Mouse (Mus musculus) MEL (cell line): ENCODE results near the gene Serpinb9. TPM values are rescaled to one million over a fixed set of nuclear protein-coding genes. Genes with fewer than 3 reads are reported as not detected.

Experiments used
- DNase-seq: peaks from one replicate; pipeline ENCODE4 v3.0.0; 2011; ENCODE audit warnings: low read depth, low spot score
- H3K27ac ChIP-seq: 2 replicates; pipeline ENCODE4 v1.5.1; 2012; ENCODE audit warnings: low read depth, mild to moderate bottlenecking, control low read depth, low read length, moderate library complexity; ENCODE audit not compliant: control insufficient read depth
- H3K27me3 ChIP-seq, 2 experiments: fragments of 150-350 bp in 1 of 2; sonication (generic) in 1 of 2; 2 replicates each; pipeline ENCODE4 v1.6.1; 2012; ENCODE audit warnings: low read length in 2 of 2, mild to moderate bottlenecking in 2 of 2, improper control_type of control experiment in 1 of 2, moderate library complexity in 1 of 2; ENCODE audit not compliant: insufficient read depth in 2 of 2, control insufficient read depth in 1 of 2
- H3K36me3 ChIP-seq, 2 experiments: 2 replicates each; pipeline ENCODE4 v1.6.1; 2012 to 2014; ENCODE audit warnings: low read length in 2 of 2, improper control_type of control experiment in 1 of 2, inconsistent platforms in 1 of 2, mild to moderate bottlenecking in 1 of 2; ENCODE audit not compliant: insufficient read depth in 2 of 2, control insufficient read depth in 1 of 2
- H3K4me1 ChIP-seq, 2 experiments: fragments of 150-350 bp in 1 of 2; sonication (generic) in 1 of 2; 2 replicates each; pipeline ENCODE4 v1.6.1; 2012; ENCODE audit warnings: low read length in 2 of 2, improper control_type of control experiment in 1 of 2, mild to moderate bottlenecking in 1 of 2; ENCODE audit not compliant: insufficient read depth in 2 of 2, control insufficient read depth in 1 of 2
- H3K4me3 ChIP-seq, 2 experiments: fragments of 150-350 bp in 1 of 2; sonication (generic) in 1 of 2; 2 replicates each; pipeline ENCODE4 v1.5.1; 2012; ENCODE audit warnings: low read depth in 2 of 2, low read length in 2 of 2, mild to moderate bottlenecking in 2 of 2, moderate library complexity in 2 of 2, control low read depth in 1 of 2, improper control_type of control experiment in 1 of 2; ENCODE audit not compliant: control insufficient read depth in 1 of 2, insufficient read depth in 1 of 2
- H3K79me2 ChIP-seq: 2 replicates; pipeline ENCODE4 v1.6.1; 2012; ENCODE audit warnings: mild to moderate bottlenecking, low read length, moderate library complexity; ENCODE audit not compliant: control insufficient read depth, poor library complexity, insufficient read depth
- H3K9ac ChIP-seq: 2 replicates; pipeline ENCODE4 v1.6.1; 2012; ENCODE audit warnings: low read depth, mild to moderate bottlenecking, control low read depth, low read length, moderate library complexity; ENCODE audit not compliant: control insufficient read depth, poor library complexity, severe bottlenecking
- H3K9me3 ChIP-seq: fragments of 150-350 bp; sonication (generic); replicated peaks from 2 replicates; pipeline ENCODE4 v1.6.1; 2012; ENCODE audit warnings: mild to moderate bottlenecking, low read length, improper control_type of control experiment, moderate library complexity; ENCODE audit not compliant: insufficient read depth
- CHD1 ChIP-seq: IDR thresholded peaks from 2 replicates; pipeline ENCODE4 v1.6.1; 2012; ENCODE audit warnings: low read depth, mild to moderate bottlenecking, inconsistent platforms, low read length, improper control_type of control experiment
- CTCF ChIP-seq, 3 experiments: IDR thresholded peaks in 2 of 3; conservative IDR thresholded peaks in 1 of 3; 2 replicates each; pipeline ENCODE4 v1.5.1; 2011 to 2012; ENCODE audit warnings: low read length in 3 of 3, low read depth in 2 of 3, mild to moderate bottlenecking in 2 of 3, improper control_type of control experiment in 1 of 3, inconsistent platforms in 1 of 3, mixed read lengths in 1 of 3, moderate library complexity in 1 of 3; ENCODE audit not compliant: control insufficient read depth in 1 of 3, insufficient read depth in 1 of 3, poor library complexity in 1 of 3, severe bottlenecking in 1 of 3
- EP300 ChIP-seq, 2 experiments: IDR thresholded peaks; 2 replicates each; pipeline ENCODE4 v1.6.1; 2011; ENCODE audit warnings: improper control_type of control experiment in 2 of 2, low read length in 2 of 2, low read depth in 1 of 2, mild to moderate bottlenecking in 1 of 2
- GABPA ChIP-seq: IDR thresholded peaks from 2 replicates; pipeline ENCODE4 v1.6.1; 2012; ENCODE audit warnings: low read depth, mild to moderate bottlenecking, inconsistent platforms, low read length, improper control_type of control experiment, moderate library complexity
- GATA1 ChIP-seq: IDR thresholded peaks from 2 replicates; pipeline ENCODE4 v1.6.1; 2011; ENCODE audit warnings: low read depth, low read length, improper control_type of control experiment
- JUND ChIP-seq: IDR thresholded peaks from 2 replicates; pipeline ENCODE4 v1.6.1; 2011; ENCODE audit warnings: low read depth, mild to moderate bottlenecking, improper control_type of control experiment, low read length
- KAT2A ChIP-seq: conservative IDR thresholded peaks from 2 replicates; pipeline ENCODE4 v1.6.1; 2012; ENCODE audit warnings: low read depth, low read length, improper control_type of control experiment, inconsistent platforms
- MXI1 ChIP-seq: IDR thresholded peaks from 2 replicates; pipeline ENCODE4 v1.6.1; 2011; ENCODE audit warnings: mild to moderate bottlenecking, low read depth, low read length, improper control_type of control experiment
- MYB ChIP-seq: IDR thresholded peaks from 2 replicates; pipeline ENCODE4 v1.6.1; 2011; ENCODE audit warnings: mild to moderate bottlenecking, low read depth, low read length, improper control_type of control experiment
- MYC ChIP-seq: IDR thresholded peaks from 2 replicates; pipeline ENCODE4 v1.6.1; 2011; ENCODE audit warnings: low read depth, mild to moderate bottlenecking, low read length, improper control_type of control experiment, moderate library complexity
- NELFE ChIP-seq: IDR thresholded peaks from 2 replicates; pipeline ENCODE4 v1.6.1; 2011; ENCODE audit warnings: low read depth, low read length, improper control_type of control experiment
- POLR2AphosphoS5 ChIP-seq: IDR thresholded peaks from 2 replicates; pipeline ENCODE4 v1.6.1; 2012; ENCODE audit warnings: low read depth, borderline replicate concordance, mild to moderate bottlenecking, inconsistent platforms, low read length, moderate library complexity, mixed read lengths
- SIN3A ChIP-seq: IDR thresholded peaks from 2 replicates; pipeline ENCODE4 v1.6.1; 2012; ENCODE audit warnings: low read length, improper control_type of control experiment, inconsistent platforms
- TCF12 ChIP-seq: IDR thresholded peaks from 2 replicates; pipeline ENCODE4 v1.6.1; 2014; ENCODE audit warnings: low read depth, mild to moderate bottlenecking, inconsistent platforms, low read length, improper control_type of control experiment, moderate library complexity
- UBTF ChIP-seq: IDR thresholded peaks from 2 replicates; pipeline ENCODE4 v1.6.1; 2012; ENCODE audit warnings: low read depth, mild to moderate bottlenecking, inconsistent platforms, low read length, improper control_type of control experiment, moderate library complexity, borderline replicate concordance; ENCODE audit not compliant: insufficient read depth
- USF2 ChIP-seq, 2 experiments: IDR thresholded peaks; 2 replicates each; pipeline ENCODE4 v1.6.1; 2011 to 2012; ENCODE audit warnings: improper control_type of control experiment in 2 of 2, low read length in 2 of 2, borderline replicate concordance in 1 of 2, inconsistent platforms in 1 of 2, low read depth in 1 of 2, mild to moderate bottlenecking in 1 of 2; ENCODE audit not compliant: insufficient read depth in 1 of 2
- ZMIZ1 ChIP-seq: IDR thresholded peaks from 2 replicates; pipeline ENCODE4 v1.6.1; 2012; ENCODE audit warnings: low read depth, mild to moderate bottlenecking, inconsistent platforms, low read length, improper control_type of control experiment, moderate library complexity
- ZNF384 ChIP-seq: IDR thresholded peaks from 2 replicates; pipeline ENCODE4 v1.6.1; 2012; ENCODE audit warnings: low read depth, mild to moderate bottlenecking, inconsistent platforms, low read length, improper control_type of control experiment
- polyA plus RNA-seq, 2 experiments: library from polyadenylated mRNA; stranded (reverse) in 1 of 2; unstranded in 1 of 2; fragments of >175 nt in 1 of 2; fragments of >200 nt in 1 of 2; gene quantifications; 2 replicates each; pipeline versions ENCODE4 v1.2.1 to v1.2.4; 2012; ENCODE audit warnings: low replicate concordance in 2 of 2, low read depth in 1 of 2; ENCODE audit not compliant: insufficient read length in 2 of 2, insufficient read depth in 1 of 2, missing spikeins in 1 of 2
- total RNA-seq: library from RNA; depleted of rRNA; stranded (reverse); fragments of 300-350 nt; gene quantifications from 2 replicates; pipeline ENCODE4 v1.2.3, GENCODE M21; 2012

Serpinb9 gene
- total and polyA plus RNA-seq, 3 experiments, result 1.6 to 2.9 TPM; not detected in 1

- no peak for TF ChIP-seq KAT2A
- no peak for TF ChIP-seq MXI1
- TF ChIP-seq MYC, result no peak
- TF ChIP-seq MYB, result no peak
- no peak for TF ChIP-seq GABPA
- TF ChIP-seq ZMIZ1, result no peak
- TF ChIP-seq CHD1, result no peak
- TF ChIP-seq UBTF, result no peak
- TF ChIP-seq POLR2AphosphoS5, result no peak
- no peak for TF ChIP-seq NELFE
- TF ChIP-seq ZNF384, result no peak
- TF ChIP-seq JUND, result no peak
- no peak for TF ChIP-seq TCF12
- TF ChIP-seq CTCF (IDR thresholded peaks at IDR 0.05 in 2 of 3, conservative IDR thresholded peaks at IDR 0.05 in 1 of 3; ENCODE audit: control insufficient read depth in 1 of 3, insufficient read depth in 1 of 3, low read depth in 2 of 3, low read length in 3 of 3, poor library complexity in 1 of 3, severe bottlenecking in 1 of 3), result no peak
- no peak for TF ChIP-seq GATA1
- no peak for TF ChIP-seq EP300 (IDR thresholded peaks at IDR 0.05; ENCODE audit: low read depth in 1 of 2, low read length in 2 of 2)
- no peak overlapping the region for H3K4me3 ChIP-seq
- no peaks in the 10 kb centered on the region for H3K27me3 ChIP-seq
- no peaks in the 10 kb centered on the region for H3K9me3 ChIP-seq
- H3K4me1 ChIP-seq, result peaks cover 10 to 16% of the 10 kb centered on the region in 2 experiments
- no peaks in the 10 kb centered on the region for H3K79me2 ChIP-seq
- DNase-seq, result no peak
- no peak overlapping the region for H3K27ac ChIP-seq
- H3K9ac ChIP-seq, result no peak overlapping the region
- peaks cover 0 to 16% of the 10 kb centered on the region in 2 experiments; a peak in 2 of 4 replicates for H3K36me3 ChIP-seq
Measured at GRCm38 (mm10) chr13:32969641-32970040, 33.4 kb upstream of the Serpinb9 start.

DNA sequence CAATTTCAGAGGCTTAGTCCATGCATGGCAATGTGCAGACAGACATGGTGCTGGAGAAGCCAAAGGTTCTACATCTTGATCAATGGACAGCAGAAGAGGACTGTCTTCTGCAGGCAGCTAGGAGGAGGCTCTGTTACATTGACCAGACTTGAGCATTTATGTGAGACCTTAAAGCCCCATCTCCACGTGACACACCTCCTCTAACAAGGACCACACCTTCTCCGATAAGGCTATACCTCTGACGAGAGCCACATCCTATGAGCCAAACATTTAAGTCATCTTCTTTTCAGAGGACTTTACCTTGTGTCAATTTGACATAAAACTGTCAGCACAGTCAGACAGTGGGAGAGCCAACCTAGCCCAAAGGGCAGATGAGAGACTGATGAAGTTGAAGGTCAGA is 32.3 kb upstream of the Serpinb9 start:
- no peak overlapping the region for H3K9ac ChIP-seq
- H3K4me1 ChIP-seq, result peaks cover 16% of the 10 kb centered on the region in 2 experiments
- H3K79me2 ChIP-seq, result no peaks in the 10 kb centered on the region
- H3K27ac ChIP-seq, result no peak overlapping the region
- TF ChIP-seq USF2 (IDR thresholded peaks at IDR 0.05; ENCODE audit: borderline replicate concordance in 1 of 2, insufficient read depth in 1 of 2, low read depth in 1 of 2, low read length in 2 of 2) (no peak), SIN3A (no peak)
- H3K4me3 ChIP-seq, result no peak overlapping the region
- DNase-seq, result no peak
- H3K27me3 ChIP-seq, result no peaks in the 10 kb centered on the region
- H3K36me3 ChIP-seq, result peaks cover 0 to 16% of the 10 kb centered on the region in 2 experiments; a peak in 2 of 4 replicates
- H3K9me3 ChIP-seq, result no peaks in the 10 kb centered on the region
